Mouse (Mus musculus): ENCODE measurements around the gene Susd4.

DNA sequence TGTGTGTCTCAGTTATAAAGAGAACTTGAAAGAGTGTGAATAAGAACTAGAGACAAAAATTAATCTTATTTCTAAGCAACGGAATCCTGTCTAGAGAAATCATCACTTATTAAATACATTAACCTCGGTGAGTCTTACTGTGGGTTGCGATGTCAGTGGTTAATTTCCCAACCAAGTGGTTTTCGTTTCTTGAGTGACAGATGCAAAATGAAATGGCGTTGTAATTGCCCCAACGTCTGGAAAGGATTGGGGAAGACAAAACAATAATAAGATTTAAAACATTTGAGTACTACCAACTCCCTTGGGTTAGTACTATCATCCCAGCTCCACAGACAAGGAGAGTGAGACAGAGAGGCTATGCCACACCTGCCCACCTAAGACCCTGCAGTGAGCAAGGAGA, 181.9 kb downstream of the Susd4 start:
- no peak for TF ChIP-seq CTCF (IDR thresholded peaks at IDR 0.05; ENCODE audit: borderline replicate concordance, control insufficient read depth, extremely low read depth, insufficient read depth, low read length, poor library complexity)
- no peak for TF ChIP-seq POLR2A (IDR thresholded peaks at IDR 0.05; ENCODE audit: control insufficient read depth, extremely low read depth, insufficient read depth, low read length, poor library complexity)

Data from thymus, adult 2 months (tissue).